Mouse (Mus musculus): ENCODE data around the gene Dyrk3. TPM values are rescaled to one million over a fixed set of nuclear protein-coding genes. Genes with fewer than 3 reads are reported as not detected.
A peak's percentile ranks its signal among the peaks of the same experiment; 100 is the strongest.

Dyrk3 gene
- polyA plus RNA-seq, 1 experiment from 2014 or later: 0.80 TPM

GRCm38 (mm10) chr1:131093889-131094288 lies 44.3 kb downstream of the Dyrk3 start:
- Histone ChIP-seq H3K4me3 (ENCODE audit: low read depth, low read length) (no peak overlapping the region), H3K27me3 (replicated peaks; ENCODE audit: control insufficient read depth, insufficient read depth, low read length) (no peaks in the 10 kb centered on the region), H3K4me2 (replicated peaks; ENCODE audit: low read depth) (no peak overlapping the region), H3K36me3 (ENCODE audit: control insufficient read depth, insufficient read depth) (no peaks in the 10 kb centered on the region), H3K4me1 (replicated peaks; ENCODE audit: control insufficient read depth, insufficient read depth, low read length) (peaks cover 23% of the 10 kb centered on the region), H3K27ac (ENCODE audit: low read depth, low read length) (no peak overlapping the region), H3K9me3 (ENCODE audit: control insufficient read depth) (no peaks in the 10 kb centered on the region), H3K9ac (ENCODE audit: low read depth, low read length) (no peak overlapping the region)
- no peak for ATAC-seq
- whole genome bisulfite sequencing: 53% methylated on average over 8 of the region's 8 CpGs
- no peak for TF ChIP-seq CTCF (IDR thresholded peaks at IDR 0.05; ENCODE audit: low read depth)

- Histone ChIP-seq H3K36me3 (ENCODE audit: control insufficient read depth, insufficient read depth) (no peaks in the 10 kb centered on the region), H3K9me3 (ENCODE audit: control insufficient read depth) (no peaks in the 10 kb centered on the region), H3K27ac (ENCODE audit: low read depth, low read length) (no peak overlapping the region), H3K4me3 (ENCODE audit: low read depth, low read length) (no peak overlapping the region), H3K4me2 (replicated peaks; ENCODE audit: low read depth) (no peak overlapping the region), H3K9ac (ENCODE audit: low read depth, low read length) (no peak overlapping the region), H3K4me1 (replicated peaks; ENCODE audit: control insufficient read depth, insufficient read depth, low read length) (peaks cover 23% of the 10 kb centered on the region), H3K27me3 (replicated peaks; ENCODE audit: control insufficient read depth, insufficient read depth, low read length) (no peaks in the 10 kb centered on the region)
- WGBS: 94% methylated on average over 3 of the region's 3 CpGs
- ATAC-seq: no peak
- no peak for TF ChIP-seq CTCF (IDR thresholded peaks at IDR 0.05; ENCODE audit: low read depth)
Measured at GRCm38 (mm10) chr1:131092846-131093245, 45.3 kb downstream of the Dyrk3 start.

- no peak overlapping the region for H3K9ac ChIP-seq (ENCODE audit: low read depth, low read length)
- H3K27ac ChIP-seq (ENCODE audit: low read depth, low read length): no peak overlapping the region
- H3K27me3 ChIP-seq (replicated peaks; ENCODE audit: control insufficient read depth, insufficient read depth, low read length): no peaks in the 10 kb centered on the region
- no peaks in the 10 kb centered on the region for H3K9me3 ChIP-seq (ENCODE audit: control insufficient read depth)
- no peaks in the 10 kb centered on the region for H3K36me3 ChIP-seq (ENCODE audit: control insufficient read depth, insufficient read depth)
- H3K4me3 ChIP-seq (ENCODE audit: low read depth, low read length): no peak overlapping the region
- H3K4me1 ChIP-seq (replicated peaks; ENCODE audit: control insufficient read depth, insufficient read depth, low read length): peaks cover 25% of the 10 kb centered on the region
- H3K4me2 ChIP-seq (replicated peaks; ENCODE audit: low read depth): no peak overlapping the region
- no peak for ATAC-seq
- 90% methylated on average over 3 of the region's 3 CpGs for WGBS
- TF ChIP-seq CTCF (IDR thresholded peaks at IDR 0.05; ENCODE audit: low read depth): no peak
Measured at GRCm38 (mm10) chr1:131092173-131092572, 46.0 kb downstream of the Dyrk3 start.

GRCm38 (mm10) chr1:131091481-131091880 lies 46.7 kb downstream of the Dyrk3 start:
- ATAC-seq: no peak
- no peaks in the 10 kb centered on the region for H3K36me3 ChIP-seq (ENCODE audit: control insufficient read depth, insufficient read depth)
- no peak overlapping the region for H3K4me3 ChIP-seq (ENCODE audit: low read depth, low read length)
- peaks cover 31% of the 10 kb centered on the region for H3K4me1 ChIP-seq (replicated peaks; ENCODE audit: control insufficient read depth, insufficient read depth, low read length)
- H3K9me3 ChIP-seq (ENCODE audit: control insufficient read depth): no peaks in the 10 kb centered on the region
- no peak for TF ChIP-seq CTCF (IDR thresholded peaks at IDR 0.05; ENCODE audit: low read depth)
- 62% methylated on average over 3 of the region's 3 CpGs for WGBS
- no peak overlapping the region for H3K27ac ChIP-seq (ENCODE audit: low read depth, low read length)
- no peak overlapping the region for H3K4me2 ChIP-seq (replicated peaks; ENCODE audit: low read depth)
- H3K9ac ChIP-seq (ENCODE audit: low read depth, low read length): no peak overlapping the region
- no peaks in the 10 kb centered on the region for H3K27me3 ChIP-seq (replicated peaks; ENCODE audit: control insufficient read depth, insufficient read depth, low read length)

GRCm38 (mm10) chr1:131090877-131091276 lies 47.3 kb downstream of the Dyrk3 start:
- Histone ChIP-seq H3K36me3 (ENCODE audit: control insufficient read depth, insufficient read depth) (no peaks in the 10 kb centered on the region), H3K27ac (ENCODE audit: low read depth, low read length) (no peak overlapping the region), H3K27me3 (replicated peaks; ENCODE audit: control insufficient read depth, insufficient read depth, low read length) (no peaks in the 10 kb centered on the region), H3K9ac (ENCODE audit: low read depth, low read length) (no peak overlapping the region), H3K4me3 (ENCODE audit: low read depth, low read length) (no peak overlapping the region), H3K4me2 (replicated peaks; ENCODE audit: low read depth) (no peak overlapping the region; the same call in 1 of the 2 replicates), H3K4me1 (replicated peaks; ENCODE audit: control insufficient read depth, insufficient read depth, low read length) (peaks cover 31% of the 10 kb centered on the region), H3K9me3 (ENCODE audit: control insufficient read depth) (no peaks in the 10 kb centered on the region)
- ATAC-seq: no peak
- WGBS: 59% methylated on average over 4 of the region's 4 CpGs
- TF ChIP-seq CTCF (IDR thresholded peaks at IDR 0.05; ENCODE audit: low read depth): no peak

- Histone ChIP-seq H3K36me3 (ENCODE audit: control insufficient read depth, insufficient read depth) (no peaks in the 10 kb centered on the region), H3K9ac (ENCODE audit: low read depth, low read length) (no peak overlapping the region), H3K4me2 (replicated peaks; ENCODE audit: low read depth) (no peak overlapping the region; the same call in 1 of the 2 replicates), H3K4me3 (ENCODE audit: low read depth, low read length) (no peak overlapping the region), H3K4me1 (replicated peaks; ENCODE audit: control insufficient read depth, insufficient read depth, low read length) (peaks cover 26% of the 10 kb centered on the region), H3K27ac (ENCODE audit: low read depth, low read length) (0 out of 2 replicates have a peak overlapping the region, but pooled peaks have one; percentile 10), H3K9me3 (ENCODE audit: control insufficient read depth) (no peaks in the 10 kb centered on the region), H3K27me3 (replicated peaks; ENCODE audit: control insufficient read depth, insufficient read depth, low read length) (no peaks in the 10 kb centered on the region)
- no peak for TF ChIP-seq CTCF (IDR thresholded peaks at IDR 0.05; ENCODE audit: low read depth)
- 45% methylated on average over 5 of the region's 5 CpGs for WGBS
- ATAC-seq: no peak
Measured at GRCm38 (mm10) chr1:131090261-131090660, 47.9 kb downstream of the Dyrk3 start.

All from intestine, postnatal 0 days (tissue).